Mouse (Mus musculus) frontal cortex, postnatal 10 days (tissue): ENCODE measurements around the gene Klk8.

Experiments
- DNase-seq, 2 experiments: peaks; one replicate each; pipeline ENCODE4 v3.0.0; 2022; ENCODE audit warnings: low spot score in 2 of 2, mixed read lengths in 1 of 2

Klk8 gene

GRCm38 (mm10) chr7:43797333-43797769, at the start of gene Klk8:
Gene Klk8, plus strand, starts transcription at chr7:43797577.
- no peak for DNase-seq

DNA sequence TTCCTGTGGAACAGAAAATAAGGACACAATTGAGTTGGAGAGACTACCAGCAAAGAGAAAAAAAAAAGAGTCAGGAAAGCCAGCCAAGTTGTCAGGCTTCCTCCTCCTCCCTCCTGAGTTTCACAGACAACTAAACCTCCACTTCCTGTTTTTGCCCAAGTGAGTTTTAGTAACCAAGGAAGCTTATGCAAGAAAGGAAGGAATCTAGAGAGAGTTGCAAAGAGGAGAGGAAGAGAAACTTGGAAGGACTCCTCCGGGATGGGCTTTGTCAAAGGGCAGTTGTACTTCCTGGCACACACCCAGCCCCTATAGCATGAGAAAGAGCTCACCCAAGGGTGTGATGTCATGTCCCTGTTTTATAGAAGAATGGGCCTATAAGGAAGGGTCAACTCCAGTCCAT, 49.6 kb upstream of the Klk8 start:
- DNase-seq, result no peak

DNA sequence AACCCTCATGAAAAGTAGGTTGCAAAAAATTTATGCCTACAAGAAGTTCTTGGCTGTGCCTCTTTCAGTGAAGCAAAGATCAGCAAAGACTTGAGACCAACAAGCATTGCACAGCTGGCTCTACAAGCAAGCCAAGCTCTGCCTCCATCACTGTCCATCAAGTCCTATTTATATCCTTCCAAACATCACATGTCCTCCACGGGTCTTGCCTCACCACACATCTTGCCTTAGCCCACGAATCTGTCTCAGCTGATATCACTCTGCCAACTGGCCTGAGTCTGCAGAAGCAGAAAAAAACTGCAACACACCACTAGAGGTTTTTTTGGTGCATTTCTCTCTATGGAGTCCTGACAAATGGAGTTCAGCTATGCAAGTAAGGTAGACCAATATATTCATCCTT, 44.6 kb upstream of the Klk8 start:
- no peak for DNase-seq

DNA sequence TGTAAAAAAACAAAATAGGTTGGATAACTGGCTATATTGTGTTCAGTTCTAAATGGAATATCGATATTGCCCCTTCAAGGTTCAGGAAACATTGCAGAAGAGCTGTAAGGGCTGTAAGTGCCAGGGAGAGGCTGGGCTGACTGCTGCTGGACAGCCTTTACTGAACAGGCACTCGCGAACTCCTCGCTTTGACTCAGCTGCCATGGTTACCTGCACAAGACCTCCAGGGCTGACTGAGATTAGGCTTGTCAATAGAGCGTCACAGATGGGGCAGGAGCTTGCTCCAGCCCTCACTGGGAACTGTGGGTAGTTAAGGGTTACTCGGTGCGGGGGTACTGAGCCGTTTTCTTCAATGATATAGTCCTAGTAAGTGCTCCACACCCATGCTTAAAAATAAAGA, 30.9 kb upstream of the Klk8 start:
- DNase-seq, result no peak

- peak in 1 of 2 experiments; percentile 1 for DNase-seq
These were observed 28.8 kb upstream of the Klk8 start, which contains the start of gene Klk12 for GRCm38 (mm10) chr7:43768597-43768996. Gene Klk12, plus strand, starts transcription at chr7:43768897.

- peak in 1 of 2 experiments; percentile 1 for DNase-seq
These were observed 27.7 kb upstream of the Klk8 start for GRCm38 (mm10) chr7:43769636-43770035.

DNA sequence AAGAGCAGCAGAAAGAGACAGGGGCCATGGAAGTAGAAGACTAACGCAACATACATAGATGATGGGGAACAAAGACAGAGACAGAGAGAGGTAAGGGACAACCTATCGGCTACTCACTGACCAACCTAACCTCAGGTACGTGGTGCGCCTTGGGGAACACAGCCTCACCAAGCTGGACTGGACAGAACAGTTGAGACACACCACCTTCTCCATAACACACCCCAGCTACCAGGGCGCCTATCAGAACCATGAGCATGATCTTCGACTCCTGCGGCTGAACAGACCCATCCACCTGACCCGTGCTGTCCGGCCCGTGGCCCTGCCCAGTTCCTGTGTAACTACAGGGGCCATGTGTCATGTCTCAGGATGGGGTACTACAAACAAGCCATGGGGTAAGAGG, 26.7 kb upstream of the Klk8 start:
- DNase-seq, result peak in 1 of 2 experiments; percentile 2

DNA sequence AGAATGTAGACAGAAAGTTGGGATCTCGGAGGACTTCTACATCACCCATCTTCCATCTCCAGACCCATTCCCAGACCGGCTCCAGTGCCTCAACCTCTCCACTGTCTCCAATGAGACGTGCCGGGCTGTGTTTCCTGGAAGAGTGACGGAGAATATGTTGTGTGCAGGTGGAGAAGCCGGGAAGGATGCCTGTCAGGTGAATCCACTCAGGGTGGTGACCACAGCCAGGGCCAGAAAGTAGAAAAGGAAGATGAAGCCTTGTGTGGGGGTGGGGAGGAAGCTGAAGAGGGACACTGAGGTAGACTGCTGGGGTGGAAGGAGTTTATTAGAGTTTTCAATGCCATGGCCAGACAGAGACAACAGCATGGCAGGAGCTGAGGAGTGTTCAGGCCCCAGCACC, 25.5 kb upstream of the Klk8 start:
- DNase-seq, result peak in 1 of 2 experiments; percentile 3

DNA sequence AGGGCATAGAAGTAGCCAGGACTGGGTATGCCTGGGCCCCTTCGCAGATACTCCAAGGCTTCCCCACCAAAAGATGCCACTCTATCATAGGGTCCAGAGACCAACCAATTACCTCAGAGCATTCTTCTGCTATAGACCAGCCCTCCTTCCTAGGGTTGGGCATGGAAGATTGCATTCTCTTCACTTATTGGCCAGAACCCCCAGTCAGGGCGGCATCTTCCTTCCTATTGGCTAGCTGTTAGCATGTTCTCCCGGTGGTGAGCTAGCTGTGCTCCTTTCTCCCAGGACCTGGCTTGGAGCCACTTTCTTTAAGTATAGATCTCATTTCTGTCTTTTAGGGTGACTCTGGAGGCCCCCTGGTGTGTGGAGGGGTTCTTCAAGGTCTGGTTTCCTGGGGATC, 24.5 kb upstream of the Klk8 start:
- DNase-seq, result peak in 1 of 2 experiments; percentile 1

GRCm38 (mm10) chr7:43774364-43774763, 23.0 kb upstream of the Klk8 start, which contains the start of gene Klk11:
Gene Klk11, plus strand, starts transcription at chr7:43774604.
- DNase-seq, result no peak

- DNase-seq, result peak in 1 of 2 experiments; percentile 3
These were observed 22.6 kb upstream of the Klk8 start for GRCm38 (mm10) chr7:43774802-43775201.

DNA sequence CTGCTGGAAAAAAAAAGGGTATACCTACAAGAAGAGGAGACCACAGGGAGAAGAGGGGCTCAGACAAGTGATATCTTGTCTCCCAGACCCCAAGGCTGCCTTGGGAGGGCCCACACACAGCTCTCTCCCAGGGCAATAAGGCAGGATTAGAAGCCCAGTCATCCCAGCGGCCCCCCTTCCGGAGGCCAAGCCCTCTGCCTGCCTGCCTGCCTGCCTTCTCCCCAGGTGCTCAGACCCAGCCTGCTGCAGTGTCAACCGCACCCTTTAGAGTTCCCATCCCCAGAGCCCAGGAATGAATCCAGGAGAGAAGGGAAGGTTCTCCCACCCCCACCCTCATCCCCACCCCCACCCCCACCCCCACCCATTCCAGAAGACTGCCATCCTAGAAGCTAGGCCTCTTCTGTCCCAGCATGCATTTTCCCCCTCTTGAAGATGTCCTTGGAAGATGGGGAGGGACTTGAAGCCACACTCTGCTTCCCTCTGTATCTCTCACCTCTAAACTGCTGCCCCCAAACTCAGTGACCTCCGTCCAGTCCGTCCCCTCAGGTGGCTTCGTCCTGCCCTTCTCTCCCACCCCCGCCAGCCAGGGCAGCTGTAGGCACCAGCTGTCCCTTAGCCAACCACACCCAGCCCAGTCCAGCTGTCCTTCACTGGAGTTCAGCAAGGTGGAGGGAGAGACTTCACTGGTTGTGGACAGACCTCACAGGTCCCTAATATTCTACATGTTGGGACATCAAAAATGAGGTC, 21.9 kb upstream of the Klk8 start:
- DNase-seq, result peak in 1 of 2 experiments; percentile 2

GRCm38 (mm10) chr7:43776506-43776905, 20.9 kb upstream of the Klk8 start:
- no peak for DNase-seq

GRCm38 (mm10) chr7:43777423-43777822, 20.0 kb upstream of the Klk8 start:
- DNase-seq, result peak in 1 of 2 experiments; percentile 2

DNA sequence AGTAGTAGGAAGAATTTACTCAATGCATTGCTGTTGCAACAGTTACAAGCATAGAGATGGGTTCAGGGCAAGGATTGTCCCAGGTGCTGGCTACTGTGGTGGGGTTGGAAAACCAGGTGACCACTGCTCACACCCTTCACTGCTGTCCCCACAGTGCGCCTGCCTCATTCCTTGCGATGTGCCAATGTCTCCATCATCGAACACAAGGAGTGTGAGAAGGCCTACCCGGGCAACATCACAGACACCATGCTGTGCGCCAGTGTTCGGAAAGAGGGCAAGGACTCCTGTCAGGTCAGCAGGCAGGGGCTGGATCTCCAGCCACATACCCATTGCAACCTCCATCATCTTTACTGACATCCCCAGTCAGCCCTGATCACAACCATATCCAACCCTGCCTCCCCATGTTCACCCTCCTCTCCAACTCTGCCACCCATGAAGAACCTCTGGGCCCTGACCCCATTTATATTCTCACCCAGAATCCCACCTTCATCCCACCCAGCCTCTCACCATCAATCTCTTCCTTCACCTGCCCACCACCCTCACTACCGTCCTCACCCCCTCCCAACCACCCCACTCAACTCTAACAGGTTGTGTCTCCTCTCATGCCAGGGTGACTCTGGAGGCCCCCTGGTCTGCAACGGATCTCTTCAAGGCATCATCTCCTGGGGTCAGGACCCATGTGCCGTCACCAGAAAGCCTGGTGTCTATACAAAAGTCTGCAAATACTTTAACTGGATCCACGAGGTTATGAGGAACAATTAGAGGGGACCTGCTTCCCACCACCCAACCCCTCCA, 19.0 kb upstream of the Klk8 start:
- DNase-seq, result peak in 1 of 2 experiments; percentile 2

- no peak for DNase-seq
These were observed 17.1 kb upstream of the Klk8 start for GRCm38 (mm10) chr7:43780241-43780640.

DNA sequence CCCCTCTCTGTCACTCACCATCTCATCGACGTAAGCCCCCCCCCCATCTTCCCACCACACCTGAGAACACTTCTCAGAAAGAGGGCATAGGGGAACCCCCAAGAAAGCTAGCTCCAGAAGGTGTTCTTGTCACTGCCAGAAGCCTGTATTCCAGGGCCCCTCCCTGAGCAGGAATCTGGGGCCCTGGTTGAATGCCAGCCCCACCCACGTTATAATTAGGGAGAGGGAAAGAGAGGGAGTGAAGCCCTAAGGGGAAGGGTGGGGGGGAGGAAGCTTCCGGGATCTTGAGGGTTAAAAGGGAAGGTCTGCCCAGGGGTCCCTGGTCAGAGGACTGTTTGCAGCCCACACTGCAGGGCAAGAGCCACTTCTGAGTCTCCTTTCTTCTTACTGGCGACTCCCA, 16.6 kb upstream of the Klk8 start, which contains the start of gene Klk10:
TSS of gene Klk10 (plus strand) at position 290 of the 400 bp plus-strand sequence.
- DNase-seq, result no peak

GRCm38 (mm10) chr7:43781541-43781940, 15.8 kb upstream of the Klk8 start:
- no peak for DNase-seq

DNA sequence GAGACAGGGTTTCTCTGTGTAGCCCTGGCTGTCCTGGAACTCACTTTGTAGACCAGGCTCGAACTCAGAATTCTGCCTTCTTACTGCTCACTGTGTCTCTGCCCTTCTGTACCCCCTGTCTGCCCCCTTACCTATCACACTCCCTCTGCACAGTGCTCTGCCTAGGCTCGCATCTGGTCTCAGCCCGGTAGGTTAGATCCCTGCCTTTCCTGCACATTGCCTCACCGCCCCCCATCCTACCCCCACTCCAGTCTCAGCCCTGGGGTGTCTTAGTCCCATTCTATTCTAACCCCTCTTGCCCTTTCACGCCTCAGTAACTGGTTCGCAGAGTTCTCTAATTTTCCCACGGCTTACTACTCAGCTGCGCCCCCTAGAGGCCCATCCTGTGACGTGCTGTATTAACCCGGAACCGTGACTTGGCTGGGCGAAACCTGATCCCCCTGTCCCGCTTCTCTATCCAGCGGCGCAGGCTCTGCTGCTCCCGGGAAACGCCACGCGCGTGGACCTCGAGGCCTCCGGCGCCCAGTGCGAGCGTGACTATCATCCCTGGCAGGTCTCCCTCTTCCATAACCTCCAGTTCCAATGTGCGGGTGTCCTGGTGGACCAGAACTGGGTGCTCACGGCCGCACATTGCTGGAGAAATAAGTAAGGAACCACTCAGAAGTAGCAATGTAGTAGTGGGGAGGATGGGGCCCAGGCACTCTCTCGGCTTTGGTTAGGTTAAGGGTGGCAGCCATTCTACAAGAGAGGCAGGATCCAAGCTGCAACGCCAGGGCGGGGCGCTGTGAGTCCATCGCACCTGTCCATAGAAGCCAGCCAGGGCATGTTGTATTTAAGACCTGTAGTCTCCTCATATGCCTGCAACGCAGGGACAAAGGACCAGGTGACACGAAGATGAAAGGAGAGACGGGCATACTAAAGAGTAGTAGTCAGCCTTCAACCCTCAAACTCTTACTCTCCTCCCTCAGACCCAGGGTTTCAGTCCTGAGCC, 14.8 kb upstream of the Klk8 start:
- peak in 1 of 2 experiments; percentile 61 for DNase-seq

DNA sequence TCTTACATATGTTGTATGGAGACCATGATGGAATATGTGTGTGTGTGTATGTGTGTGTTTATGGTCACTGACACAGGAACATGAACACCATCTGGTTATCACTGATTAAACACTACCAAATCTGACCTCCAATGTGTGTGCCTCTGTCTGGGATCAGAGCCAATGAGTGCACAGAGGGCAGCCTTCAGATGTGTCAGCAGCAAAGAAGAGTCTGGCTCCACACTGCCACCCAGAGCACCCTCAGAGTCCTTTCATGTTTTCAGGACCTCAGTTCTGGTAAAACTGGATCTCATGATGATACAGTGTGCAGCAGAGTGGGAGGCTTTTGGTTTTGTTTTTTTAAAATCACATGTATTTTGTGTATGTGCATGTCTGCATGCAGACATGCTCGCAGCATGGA, 12.1 kb upstream of the Klk8 start:
- DNase-seq, result no peak

DNA sequence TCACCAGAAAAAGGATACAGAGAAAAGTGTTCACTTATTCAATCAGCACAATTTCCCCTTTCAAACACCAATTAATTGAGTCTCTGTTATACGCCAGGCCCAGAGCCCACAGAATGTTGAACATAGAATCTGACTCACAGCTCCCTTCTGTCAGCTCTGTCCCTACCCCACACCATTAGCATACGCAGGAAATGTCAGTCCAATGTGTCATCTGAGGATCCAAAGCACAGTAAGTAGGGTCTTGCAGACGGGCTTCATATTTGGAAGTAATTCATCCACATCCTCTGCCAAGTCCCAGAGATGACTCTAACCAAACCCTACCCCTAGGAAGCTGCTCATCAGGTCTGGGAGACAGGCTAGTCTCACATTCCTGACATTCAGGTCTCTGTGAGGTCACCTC, 9.3 kb upstream of the Klk8 start:
- no peak for DNase-seq
